Mouse (Mus musculus) thymus, postnatal 14 days (tissue): ENCODE results near the gene Akr1d1.

Experiments
- DNase-seq: peaks from one replicate; pipeline ENCODE4 v3.0.0; 2021

The Akr1d1 gene

GRCm38 (mm10) chr6:37571939-37572338 is 42.0 kb downstream of the Akr1d1 start:
- DNase-seq, result no peak

DNA sequence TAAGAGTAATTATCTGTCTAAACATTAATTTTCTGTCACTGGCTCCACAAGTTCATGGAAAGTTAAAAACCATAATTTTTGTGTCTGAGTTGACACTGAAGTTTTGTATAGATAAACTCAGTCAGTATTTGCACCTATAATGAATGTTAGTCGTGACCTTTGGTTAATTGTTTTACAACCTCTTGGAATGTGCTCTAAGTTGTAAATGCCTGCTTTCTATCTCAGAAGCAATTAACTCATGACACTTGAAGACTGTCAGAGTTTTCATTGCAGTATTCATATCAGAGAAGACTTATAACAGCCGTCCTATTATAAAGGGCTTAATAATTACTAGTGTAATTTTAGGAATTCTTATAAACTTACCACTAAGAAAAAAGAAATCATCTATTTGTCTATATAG is 43.0 kb downstream of the Akr1d1 start:
- no peak for DNase-seq

GRCm38 (mm10) chr6:37580476-37580875 is 50.5 kb downstream of the Akr1d1 start:
- no peak for DNase-seq

GRCm38 (mm10) chr6:37589340-37589962 is 59.5 kb downstream of the Akr1d1 start:
- DNase-seq, result peak; percentile 81

GRCm38 (mm10) chr6:37590800-37591199 is 60.8 kb downstream of the Akr1d1 start:
- no peak for DNase-seq

DNA sequence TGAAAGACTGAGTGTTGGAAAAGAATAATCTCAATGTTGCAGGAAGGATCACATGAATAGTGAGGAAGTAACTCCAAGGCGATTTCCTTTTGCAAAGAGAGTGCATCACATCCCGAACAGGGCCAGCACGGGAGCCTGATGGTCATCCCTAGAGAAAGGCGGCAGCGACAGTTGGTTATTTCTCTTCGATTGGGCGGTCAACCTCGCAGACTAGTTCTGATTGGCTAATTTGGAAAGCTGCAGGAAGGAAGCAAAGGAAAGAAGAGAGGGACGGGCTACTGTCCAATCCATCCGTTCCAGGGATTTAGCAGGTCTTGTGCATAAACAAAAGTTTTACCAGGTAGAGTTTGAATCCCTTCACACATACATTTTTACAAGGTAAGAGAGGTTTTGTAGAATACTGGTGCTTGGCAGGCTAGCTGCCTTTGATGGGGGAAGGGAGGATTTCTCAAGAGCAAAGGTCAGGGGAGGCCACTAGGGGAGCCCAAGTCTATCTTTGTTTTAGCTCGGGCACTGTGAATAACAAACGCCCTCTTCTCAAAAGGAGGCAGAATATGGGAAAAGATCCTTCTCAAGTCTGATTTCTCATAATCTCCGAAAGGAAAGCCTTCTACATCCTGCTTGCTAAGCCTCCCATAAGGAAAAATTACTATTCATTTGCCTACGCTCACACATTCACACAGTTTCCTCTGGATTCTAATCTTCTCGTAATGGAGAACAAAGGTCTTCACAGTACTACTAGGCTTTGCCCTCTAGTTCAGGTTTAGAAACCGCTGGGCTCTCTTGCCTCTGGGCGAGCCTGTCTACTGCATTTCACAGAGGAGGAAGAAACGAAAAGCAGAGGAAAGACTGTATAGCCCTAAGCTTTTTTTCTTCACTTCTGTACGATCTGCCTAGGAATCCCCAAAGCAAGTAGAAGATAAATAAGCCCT is 62.4 kb downstream of the Akr1d1 start:
- DNase-seq, result peak; percentile 86

DNA sequence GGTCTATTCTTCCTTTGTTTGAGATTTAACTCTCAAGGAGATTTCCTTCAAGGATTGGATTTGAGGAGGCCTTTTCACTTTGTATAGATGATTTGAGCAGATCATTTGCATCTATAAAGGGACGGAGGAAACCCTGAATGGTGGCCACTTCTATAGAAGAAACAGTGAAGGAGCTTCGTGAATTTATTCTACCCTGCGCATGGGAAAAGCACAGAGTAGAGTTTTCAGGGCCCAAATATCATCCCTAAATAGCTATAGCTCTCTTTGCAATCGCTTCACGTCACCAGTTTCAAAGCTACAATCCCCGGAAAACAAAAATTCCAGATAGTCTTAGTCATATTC is 63.0 kb downstream of the Akr1d1 start:
- DNase-seq, result no peak

GRCm38 (mm10) chr6:37593551-37594089 is 63.6 kb downstream of the Akr1d1 start:
- no peak for DNase-seq

DNA sequence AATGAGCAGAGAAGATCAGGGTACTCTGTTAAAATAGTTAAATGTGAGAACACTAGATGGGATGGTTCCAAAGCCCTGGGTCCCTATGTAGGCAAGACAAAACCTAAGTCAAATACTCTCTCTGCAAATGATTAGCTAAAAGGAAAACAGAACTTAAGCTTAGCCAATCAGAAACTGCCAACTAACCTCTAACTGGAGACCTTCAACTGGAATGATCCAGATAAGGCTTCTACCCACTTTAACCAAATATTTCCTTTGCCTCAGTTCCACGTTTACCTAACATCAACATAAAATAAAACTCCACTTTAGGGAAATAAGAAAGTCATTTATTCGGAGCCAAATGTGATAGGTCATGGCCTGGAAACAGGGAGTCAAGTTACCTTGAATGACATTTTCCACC is 67.1 kb downstream of the Akr1d1 start:
- no peak for DNase-seq

DNA sequence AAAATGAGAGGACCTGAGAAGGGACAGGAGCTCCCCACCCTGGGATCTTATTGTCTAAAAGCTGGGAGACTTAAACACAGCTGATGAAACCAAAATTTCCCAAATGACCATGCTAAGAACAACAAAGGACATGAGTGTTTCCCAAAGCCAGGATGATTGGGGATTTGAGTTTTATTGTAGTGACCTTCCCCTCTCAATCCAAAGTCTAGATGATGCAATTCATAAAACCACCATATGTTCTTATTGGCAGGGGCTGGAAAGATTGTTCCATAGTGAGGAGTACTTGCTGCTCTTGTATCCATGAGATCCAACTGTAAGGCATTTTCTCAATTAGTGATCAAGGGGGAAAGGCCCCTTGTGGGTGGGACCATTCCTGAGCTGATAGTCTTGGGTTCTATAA is 68.1 kb downstream of the Akr1d1 start:
- no peak for DNase-seq

- DNase-seq, result no peak
Observed at GRCm38 (mm10) chr6:37600976-37601498, 71.1 kb downstream of the Akr1d1 start.

DNA sequence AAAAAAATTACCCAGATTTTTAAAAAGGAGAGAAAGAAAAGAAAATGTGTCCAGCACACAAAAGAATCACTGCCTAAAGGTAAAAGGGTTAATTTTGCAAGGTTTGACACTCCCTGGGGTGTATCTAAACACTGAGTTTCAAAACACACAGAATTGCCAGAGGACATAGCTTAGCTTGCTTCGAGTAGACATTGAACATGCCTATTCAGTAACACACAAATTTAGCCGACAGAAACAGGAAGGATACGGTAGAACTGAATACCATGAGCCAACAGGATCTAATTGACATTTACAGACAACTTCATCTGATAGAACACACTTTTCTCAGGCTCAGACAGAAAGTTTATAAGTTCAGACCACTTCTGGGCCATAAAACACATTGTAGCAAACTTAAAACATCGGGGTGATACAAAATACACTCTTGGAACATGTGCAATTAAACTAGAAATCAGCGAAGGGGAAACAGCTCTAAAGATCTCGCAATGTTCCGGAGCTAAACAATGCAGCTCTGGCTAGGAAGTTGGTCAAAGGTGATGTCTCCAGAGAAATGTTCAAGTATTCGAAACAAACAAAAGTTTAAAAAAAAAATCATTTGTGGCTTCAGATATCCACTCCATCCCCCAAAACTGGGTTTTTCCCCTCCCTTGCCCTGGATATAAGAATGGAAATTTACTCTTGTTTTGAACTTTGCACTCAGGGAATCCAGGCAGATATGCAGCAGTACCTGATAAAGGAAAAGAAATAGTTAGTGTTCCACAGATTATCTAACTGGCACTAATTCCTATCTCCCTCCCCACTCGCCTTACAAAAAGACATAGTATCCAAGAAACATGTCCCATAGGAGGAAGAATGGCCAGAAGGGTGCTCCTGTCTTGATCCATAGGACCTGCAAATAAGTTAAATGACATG is 73.1 kb downstream of the Akr1d1 start:
- no peak for DNase-seq

GRCm38 (mm10) chr6:37604178-37604883 is 74.4 kb downstream of the Akr1d1 start:
- no peak for DNase-seq

- DNase-seq, result no peak
Observed at GRCm38 (mm10) chr6:37604884-37605269, 74.9 kb downstream of the Akr1d1 start.

DNA sequence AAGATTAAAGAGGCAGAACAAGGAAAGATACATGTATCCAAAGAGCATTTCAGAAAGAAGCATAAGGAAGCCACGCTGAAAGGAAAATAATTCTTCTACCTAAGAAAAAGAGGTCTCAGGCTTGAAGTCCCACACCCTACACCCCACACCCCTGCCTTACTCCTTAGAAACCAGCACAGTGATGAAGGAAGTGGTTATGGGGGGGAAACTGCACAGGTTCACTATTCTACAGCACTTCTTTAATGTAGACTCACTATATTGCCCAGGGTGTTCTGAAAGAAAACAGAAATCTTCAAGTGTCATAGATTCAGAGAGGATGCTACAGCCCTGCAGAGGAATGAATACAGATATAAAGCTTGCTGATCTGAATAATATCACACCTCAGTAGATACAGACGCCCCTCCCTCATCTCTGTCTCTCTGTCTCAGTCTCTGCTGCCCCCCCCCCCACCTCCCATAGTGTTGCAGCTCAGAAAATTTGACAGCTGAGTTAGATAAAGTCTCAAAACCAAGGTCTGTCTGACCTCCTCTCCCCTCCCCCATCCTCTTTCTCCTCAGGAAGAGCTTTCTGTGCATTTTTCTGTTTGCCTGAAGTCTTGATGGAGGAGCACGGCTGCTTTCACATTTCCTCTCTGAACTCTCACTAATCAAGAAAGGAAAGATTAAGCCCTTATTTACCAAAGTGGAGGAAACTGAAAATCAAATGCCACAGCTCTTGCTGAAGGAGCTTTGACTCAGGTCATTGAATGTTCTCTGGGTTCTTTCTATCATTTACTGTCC is 77.7 kb downstream of the Akr1d1 start:
- DNase-seq, result peak; percentile 75

- no peak for DNase-seq
Observed at GRCm38 (mm10) chr6:37612603-37613284, 82.8 kb downstream of the Akr1d1 start.

GRCm38 (mm10) chr6:37615490-37615889 is 85.5 kb downstream of the Akr1d1 start:
- DNase-seq, result no peak

DNA sequence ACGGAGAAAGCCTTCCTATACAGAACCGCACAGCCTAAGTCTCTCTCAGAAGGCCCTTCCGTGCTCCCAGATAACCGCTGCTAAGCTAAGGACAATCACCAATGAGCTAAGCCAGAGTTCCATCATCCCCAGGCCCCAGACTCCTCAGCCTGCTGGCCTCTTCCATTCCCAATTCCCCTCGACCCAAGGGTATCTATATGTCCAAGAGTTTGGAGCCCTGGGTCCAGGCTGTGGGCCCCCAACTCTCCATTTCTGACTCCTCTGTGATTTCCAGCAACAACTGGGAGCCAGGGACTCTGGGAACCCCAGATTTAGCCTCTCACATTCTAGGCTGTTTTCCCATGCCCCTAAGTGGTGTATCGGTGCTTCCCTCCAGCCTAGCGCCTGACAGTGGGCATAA is 86.2 kb downstream of the Akr1d1 start:
- no peak for DNase-seq

DNA sequence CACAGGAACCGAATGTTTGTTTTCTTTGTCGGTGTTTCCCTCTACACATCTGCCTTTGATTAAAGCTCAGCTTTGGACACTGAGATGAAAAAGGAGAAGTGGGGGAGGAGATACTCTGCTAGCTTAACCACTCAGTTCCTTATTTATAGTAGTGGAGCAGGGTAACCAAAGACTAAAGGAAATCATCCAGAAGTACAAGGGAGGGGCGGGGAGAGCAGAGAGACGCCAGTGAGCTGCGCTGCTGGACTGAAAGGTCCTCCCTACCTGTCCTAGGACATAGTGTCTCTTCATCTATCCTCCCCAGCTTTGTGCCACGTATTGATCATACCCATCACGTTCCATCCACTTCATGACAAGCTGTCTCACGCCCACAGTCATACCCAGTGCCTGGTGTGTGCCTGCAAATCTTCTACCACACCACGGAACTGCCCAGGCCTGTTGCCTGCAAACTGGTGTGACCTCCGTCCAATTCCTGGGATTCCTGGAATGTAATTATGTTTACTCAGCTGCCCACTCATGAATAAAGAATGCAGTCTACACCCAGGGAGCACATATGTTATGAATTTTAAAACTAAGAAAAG is 87.5 kb downstream of the Akr1d1 start:
- DNase-seq, result peak; percentile 26
